Mouse (Mus musculus): Measurements from ENCODE around the gene Mfrp.
"Not testable (repeated sequence)": the region's sequence is repeated elsewhere in the genome, so short reads cannot be mapped to it uniquely, and the experiment has no call there.

Mfrp gene

DNA sequence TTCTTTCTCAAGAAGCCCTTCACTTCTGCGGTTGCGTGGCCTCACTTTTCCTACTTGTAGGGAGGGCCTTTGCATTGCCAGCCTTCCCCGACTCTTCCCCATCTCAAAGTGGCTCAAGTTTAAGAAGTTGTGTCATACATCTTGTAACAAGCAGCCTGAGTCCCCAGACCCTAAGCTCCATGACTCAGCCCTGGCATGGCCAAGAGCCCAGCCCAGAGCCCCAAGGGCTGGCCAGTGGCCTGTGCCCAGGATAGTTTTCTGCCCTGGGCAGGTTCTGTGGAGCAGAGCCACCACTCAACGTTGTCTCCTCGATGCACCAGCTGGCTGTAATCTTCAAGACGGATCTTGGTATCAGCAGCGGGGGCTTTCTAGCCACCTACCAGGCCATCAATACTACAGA lies 3.4 kb downstream of the Mfrp start:
- in situ Hi-C loops (cut with MboI; ENCODE audit: low sequenced_read_pairs), result no loop called here

DNA sequence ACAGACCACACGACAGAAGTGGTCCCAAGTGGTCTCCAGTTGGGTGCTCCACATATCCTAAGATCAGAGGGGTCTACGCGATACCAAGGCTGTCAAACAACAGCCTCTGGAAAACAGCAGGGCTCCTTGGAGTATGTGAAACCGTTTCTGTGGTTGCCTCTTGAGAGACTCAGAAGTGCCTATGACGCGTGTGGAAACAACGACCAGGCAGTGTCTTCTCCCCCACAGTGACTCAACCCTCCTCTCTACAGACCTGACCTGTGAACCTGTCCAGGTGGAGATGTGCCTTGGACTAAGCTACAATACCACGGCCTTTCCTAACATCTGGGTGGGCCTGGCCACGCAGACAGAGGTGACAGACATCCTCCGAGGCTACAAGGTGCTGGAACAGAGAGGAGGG lies 4.3 kb downstream of the Mfrp start:
- in situ Hi-C loops (cut with MboI; ENCODE audit: low sequenced_read_pairs), result no loop called here

DNA sequence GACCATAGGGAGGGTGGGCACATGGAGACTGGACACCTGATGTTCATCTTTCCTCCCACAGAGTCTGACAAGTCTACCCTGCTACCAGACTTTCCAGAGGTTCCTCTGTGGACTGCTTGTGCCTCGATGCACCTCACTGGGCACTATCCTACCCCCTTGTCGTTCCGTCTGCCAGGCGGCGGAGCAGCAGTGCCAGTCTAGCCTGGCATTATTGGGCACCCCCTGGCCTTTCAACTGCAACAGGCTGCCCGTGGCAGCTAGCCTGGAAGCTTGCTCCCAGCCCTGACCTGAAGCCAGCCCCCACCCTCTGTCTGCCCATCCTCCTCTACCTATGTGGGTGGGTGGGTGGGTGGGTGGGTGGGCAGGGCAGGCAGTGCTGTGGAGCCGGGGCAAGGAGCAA lies 4.7 kb downstream of the Mfrp start:
- in situ Hi-C loops (cut with MboI; ENCODE audit: low sequenced_read_pairs), result no loop called here

DNA sequence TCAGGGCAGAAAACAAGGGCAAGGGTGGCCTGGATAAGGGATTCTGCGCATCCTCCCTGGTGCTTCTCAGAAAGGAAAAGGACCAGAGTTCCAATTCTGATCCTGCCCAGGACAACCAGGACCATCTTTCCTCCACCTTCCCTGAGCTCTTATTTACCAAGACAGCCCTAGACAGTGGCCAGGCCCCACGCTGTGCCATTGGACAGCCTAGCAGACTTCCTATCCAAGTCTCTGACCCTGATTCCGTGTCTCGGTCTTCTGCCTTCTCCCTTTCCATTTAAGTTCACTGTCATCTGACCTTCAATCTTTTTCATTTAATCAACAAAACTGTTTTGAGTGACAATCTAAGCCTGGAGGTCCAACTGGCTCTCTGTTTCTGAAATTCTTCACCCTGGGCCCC lies 5.1 kb downstream of the Mfrp start:
- in situ Hi-C loops (cut with MboI; ENCODE audit: low sequenced_read_pairs), result no loop called here

DNA sequence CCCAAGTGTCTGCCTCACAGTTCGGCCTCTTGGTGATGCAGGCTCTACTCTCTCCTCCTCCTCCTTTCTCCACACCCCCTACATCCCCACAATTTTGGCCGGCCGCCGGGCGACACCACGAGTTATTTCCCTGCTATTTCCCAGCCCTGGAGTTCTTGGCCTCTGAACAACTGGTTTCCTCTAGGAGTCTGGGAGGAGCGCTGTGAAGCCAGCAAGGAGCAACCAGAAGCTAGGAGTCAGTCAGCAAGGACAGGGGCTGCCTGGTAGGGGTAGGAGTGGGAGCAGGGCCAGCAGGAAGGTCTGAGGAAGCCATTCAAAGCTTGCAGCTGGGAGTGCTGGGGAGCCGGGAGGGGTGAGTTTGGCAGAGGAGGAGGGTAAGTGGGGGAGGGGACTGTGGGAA lies 5.6 kb downstream of the Mfrp start, which contains the start of gene C1qtnf5:
Gene C1qtnf5, plus strand, starts transcription at position 136 of the 400 bp plus-strand sequence.
- in situ Hi-C loops (cut with MboI; ENCODE audit: low sequenced_read_pairs), result no loop called here

DNA sequence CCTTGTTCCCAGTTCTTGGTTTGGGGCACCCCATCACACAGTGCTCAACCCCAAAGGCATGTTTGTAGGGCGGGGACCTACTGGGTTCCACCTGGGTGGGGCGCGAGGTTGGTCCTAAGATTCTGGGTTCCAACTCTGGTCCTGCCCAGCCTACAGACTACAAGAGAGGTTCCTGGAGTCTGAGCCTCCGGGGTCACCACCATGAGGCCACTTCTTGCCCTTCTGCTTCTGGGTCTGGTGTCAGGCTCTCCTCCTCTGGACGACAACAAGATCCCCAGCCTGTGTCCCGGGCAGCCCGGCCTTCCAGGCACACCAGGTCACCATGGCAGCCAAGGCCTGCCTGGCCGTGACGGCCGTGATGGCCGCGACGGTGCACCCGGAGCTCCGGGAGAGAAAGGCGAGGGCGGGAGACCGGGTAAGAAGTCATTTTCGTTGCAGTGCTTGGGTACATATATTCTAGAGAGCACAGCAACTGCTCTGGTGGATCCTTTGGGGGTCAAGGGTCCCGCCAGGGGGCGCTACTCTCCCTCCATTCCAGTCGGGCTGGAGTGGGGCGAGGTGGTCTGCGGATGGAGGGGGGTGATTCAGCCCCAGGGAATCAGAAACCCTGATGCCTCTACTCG lies 6.1 kb downstream of the Mfrp start:
- in situ Hi-C loops (cut with MboI; ENCODE audit: low sequenced_read_pairs), result no loop called here

DNA sequence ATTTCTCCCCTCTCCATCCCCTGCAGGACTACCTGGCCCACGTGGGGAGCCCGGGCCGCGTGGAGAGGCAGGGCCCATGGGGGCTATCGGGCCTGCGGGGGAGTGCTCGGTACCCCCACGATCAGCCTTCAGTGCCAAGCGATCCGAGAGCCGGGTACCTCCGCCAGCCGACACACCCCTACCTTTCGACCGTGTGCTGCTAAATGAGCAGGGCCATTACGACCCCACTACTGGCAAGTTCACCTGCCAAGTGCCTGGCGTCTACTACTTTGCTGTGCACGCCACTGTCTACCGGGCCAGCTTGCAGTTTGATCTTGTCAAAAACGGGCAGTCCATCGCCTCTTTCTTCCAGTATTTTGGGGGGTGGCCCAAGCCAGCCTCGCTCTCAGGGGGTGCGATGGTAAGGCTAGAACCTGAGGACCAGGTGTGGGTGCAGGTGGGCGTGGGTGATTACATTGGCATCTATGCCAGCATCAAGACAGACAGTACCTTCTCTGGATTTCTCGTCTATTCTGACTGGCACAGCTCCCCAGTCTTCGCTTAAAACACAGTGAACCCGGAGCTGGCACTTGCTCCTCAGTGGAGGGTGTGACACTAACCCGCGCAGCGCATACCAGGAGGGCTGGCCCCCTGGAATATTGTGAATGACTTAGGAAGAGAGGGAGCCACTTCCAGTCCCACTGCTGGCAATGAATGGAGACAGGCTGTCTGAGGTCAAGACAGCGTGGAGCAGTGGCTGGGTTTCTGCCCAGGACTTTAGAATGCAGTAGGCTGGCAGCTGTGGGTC lies 6.9 kb downstream of the Mfrp start:
- in situ Hi-C loops (cut with MboI; ENCODE audit: low sequenced_read_pairs), result no loop called here

DNA sequence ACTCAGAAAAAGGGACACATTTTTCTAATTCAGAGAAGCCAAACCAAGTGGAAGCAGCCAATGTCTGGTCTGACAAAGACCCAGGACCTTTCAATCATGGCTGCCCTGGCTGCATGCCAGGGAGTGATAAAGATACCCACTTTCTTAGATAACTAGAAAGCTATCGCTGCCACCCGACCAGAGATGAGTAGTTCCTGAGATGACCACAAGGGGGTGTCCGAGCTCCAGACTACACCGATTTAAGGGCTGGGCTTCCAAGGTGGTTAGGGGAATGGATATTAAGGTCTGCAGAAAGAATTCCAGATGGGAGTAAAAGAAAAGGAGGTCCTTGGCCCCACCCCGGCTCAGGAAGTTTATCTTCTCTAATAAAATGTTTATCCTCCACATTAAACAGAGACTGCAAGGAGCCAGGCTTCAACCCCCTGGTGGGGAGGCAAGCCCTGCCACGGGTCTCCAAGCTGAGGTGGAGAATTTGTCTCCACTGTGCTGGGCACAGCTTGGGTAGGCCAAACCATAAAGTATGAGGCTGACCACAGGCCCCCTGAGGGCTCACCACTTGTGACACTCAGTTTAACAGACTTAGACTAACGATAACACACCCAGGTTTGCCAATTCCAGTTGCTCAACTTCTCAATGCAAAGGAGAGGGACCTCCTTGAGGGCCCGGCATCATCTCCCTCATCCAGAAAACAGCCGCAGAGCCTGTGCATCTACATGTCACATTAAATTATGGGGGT lies 8.0 kb downstream of the Mfrp start:
- in situ Hi-C loops (cut with MboI; ENCODE audit: low sequenced_read_pairs), result no loop called here

DNA sequence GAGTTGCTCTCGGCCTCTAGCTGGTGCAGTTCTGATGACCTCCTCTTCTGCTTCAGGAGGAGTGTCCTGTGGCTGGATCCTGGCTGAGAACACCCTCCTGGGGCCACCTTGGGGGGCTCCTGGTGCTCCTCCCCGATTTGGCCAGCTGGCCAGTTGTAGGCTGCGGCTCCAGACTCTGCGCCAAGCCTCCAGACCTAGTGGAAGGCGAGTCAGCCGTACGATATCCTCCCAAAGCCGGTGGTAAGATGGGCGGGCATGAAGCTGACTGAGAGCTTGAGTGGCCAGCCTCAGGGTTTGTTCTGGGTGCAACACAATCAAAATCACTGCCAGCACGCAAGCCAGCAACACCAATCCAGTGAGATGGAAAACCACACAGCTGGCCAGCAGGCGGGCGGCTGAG lies 10.4 kb downstream of the Mfrp start:
- in situ Hi-C loops (cut with MboI; ENCODE audit: low sequenced_read_pairs), result not testable (repeated sequence)

DNA sequence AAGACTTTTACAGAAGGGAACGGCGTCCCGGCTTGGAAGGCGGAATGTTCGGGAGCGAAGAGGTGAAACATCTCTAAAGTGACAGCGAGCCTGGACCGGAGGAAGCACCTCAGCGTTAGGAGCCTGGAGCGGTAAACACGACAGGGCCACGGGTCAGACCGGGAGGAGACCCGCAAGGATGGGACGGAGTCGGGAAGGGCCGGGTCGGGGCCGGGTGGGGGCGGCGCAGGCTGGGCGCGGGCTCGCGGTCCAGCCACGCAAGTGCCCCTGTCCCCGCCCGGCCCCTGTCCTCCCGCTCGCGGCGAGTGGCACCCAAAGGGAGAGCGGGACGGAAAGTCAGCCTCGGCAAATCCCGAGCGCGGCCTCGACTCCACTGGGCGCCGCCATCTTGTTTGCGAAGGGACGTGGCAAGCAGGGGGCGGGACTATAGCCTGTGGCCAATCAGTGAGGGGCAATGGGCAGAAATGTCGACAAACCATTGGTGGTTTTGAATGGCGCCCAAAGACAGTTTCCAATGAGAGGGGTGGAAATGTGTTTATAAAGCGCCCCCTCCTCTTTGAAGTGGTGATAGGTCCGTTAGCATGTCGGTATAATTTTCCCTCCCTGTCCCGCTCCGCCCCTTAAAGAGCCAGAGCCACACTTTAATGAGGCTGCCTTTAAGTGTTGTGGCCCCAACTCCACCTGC lies 11.7 kb downstream of the Mfrp start, which contains the start of the genes Gm49380 and Rnf26:
Gene Gm49380, minus strand, starts transcription at position 396 of the 685 bp plus-strand sequence.
Gene Rnf26, minus strand, starts transcription at position 413 of the 685 bp plus-strand sequence.
- in situ Hi-C loops (cut with MboI; ENCODE audit: low sequenced_read_pairs), result no loop called here

DNA sequence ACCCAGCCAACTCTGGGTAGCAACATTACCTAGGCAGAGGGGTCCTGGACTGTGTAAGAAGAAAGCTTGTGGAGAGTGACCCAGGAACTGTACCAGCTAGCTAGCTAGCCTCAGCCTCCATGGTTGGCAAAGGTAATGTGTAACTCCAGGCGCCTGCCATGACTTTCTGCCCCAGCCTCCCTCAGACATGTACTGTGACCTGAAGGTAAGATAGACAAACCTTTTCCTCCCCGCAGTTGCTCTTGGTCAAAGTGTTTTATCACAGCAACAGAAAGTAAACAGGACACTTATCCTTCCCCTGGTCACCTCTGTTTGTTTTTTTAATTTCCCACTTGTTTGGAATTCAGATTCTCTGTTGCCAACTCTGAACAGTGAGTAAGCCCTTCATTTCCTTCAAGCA lies 12.9 kb downstream of the Mfrp start:
- in situ Hi-C loops (cut with MboI; ENCODE audit: low sequenced_read_pairs), result no loop called here

DNA sequence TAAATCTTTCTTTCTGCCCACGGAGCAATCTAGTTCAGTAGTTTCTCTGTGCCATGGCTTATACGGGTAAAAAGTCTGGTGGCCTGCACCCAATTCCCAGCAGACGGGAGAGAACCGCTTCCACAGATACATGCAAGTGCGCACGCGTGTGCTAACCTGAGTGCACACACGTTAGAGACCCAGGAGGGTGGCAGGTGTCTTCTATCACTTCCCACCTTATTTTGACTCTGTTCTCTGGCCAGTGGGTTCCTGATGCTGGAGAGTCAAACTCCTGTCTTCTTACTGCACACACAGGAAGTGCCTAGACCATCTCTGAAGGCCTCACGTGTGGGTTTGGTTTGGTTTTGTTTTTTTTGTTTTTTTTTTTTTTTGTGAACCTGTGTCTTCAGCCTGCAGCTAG lies 14.1 kb downstream of the Mfrp start:
- in situ Hi-C loops (cut with MboI; ENCODE audit: low sequenced_read_pairs), result no loop called here

DNA sequence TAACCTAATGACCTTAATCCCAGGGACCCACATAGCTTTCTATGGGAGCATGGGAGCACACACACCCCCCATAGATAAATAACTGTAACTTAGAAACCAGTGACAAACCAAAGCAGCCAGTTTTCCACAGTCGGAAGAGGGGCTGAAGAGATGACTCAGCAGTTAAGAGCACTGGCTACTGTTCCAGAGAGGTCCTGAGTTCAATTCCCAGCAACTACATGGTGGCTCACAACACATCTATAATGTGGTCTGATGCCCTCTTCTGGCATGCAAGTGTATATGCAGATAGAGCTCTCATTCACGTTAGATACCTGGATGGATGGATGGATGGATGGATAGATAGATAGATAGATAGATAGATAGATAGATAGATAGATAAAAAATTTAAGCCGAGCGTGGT lies 14.7 kb downstream of the Mfrp start:
- in situ Hi-C loops (cut with MboI; ENCODE audit: low sequenced_read_pairs), result no loop called here

DNA sequence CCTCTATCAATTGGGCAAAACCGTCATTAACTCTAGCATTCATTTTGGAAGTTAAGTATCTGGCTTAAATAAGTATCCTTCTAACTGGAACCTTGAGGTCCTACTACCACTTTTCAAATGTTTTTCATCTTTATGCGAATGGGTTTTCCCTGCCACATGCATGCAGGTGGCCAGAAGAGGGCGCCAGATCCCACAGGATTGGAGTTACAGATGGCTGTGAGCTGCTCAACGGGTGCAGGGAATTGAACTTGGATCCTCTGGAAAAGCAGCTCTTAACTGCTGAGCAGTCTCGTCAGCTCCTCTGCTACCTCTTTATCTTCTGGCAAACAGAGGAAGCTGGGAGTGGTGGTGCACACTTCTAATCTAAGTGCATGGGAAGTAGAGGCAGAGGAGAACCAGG lies 17.5 kb downstream of the Mfrp start:
- in situ Hi-C loops (cut with MboI; ENCODE audit: low sequenced_read_pairs), result no loop called here

DNA sequence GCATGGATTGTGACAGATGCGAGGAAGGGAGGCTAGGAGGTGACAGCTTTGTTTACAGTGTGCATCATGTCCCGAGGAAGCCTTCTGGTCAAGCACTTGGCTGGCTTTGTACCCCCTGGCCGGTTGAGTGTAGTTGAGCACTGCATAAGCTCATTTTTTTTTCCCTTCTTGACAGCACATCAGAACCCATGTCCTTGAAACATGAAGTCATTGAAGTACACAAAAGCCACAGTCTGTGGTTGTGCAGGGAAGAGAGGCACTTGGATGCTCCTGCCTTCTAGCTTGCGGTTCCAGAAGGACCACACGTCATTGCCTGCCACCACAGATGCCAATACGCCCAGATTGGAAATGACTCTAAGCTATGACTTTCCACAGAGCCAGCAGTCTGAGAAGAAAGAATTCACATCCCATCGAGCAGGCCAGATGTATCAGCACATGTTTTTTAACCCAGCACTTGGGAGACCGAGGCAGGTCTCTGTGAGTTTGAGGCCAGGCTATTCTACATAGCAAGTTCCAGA lies 18.5 kb downstream of the Mfrp start:
- in situ Hi-C loops (cut with MboI; ENCODE audit: low sequenced_read_pairs), result no loop called here

DNA sequence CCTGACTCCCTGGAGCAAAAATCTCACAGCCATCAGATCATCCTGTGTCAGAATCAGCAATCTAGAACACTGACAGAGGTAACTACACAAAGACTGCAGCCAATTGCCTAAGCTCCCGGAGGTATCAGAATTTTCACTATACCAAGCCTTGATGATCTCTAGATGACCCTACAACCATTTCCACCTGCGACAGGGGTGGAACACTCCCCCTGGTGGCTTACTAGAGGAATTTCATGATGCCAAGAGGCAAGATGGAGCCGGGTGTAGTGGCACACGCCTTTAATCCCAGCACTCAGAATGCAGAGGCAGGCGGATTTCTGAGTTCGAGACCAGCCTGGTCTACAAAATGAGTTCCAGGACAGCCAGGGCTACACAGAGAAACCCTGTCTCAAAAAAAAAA lies 22.8 kb downstream of the Mfrp start:
- in situ Hi-C loops (cut with MboI; ENCODE audit: low sequenced_read_pairs), result no loop called here

DNA sequence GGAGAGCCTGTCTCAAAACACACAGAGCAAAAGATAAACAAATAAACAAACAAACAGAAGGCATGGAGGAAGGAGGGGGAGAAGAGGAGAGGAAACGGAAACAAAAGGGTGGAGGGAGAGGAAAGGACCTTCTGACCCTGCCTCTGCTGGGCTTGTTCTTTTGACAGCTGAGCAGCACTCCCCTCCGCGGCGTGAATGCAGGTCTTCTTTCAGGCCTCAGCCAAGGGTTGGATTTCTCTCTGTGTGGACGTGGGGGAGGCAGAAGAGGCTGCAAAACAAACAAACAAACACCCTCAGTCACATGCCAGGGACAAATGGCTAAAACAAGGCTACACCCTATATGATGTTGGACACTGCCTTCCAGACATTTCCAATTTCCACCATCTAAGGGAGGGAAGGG lies 23.5 kb downstream of the Mfrp start:
- in situ Hi-C loops (cut with MboI; ENCODE audit: low sequenced_read_pairs), result no loop called here

DNA sequence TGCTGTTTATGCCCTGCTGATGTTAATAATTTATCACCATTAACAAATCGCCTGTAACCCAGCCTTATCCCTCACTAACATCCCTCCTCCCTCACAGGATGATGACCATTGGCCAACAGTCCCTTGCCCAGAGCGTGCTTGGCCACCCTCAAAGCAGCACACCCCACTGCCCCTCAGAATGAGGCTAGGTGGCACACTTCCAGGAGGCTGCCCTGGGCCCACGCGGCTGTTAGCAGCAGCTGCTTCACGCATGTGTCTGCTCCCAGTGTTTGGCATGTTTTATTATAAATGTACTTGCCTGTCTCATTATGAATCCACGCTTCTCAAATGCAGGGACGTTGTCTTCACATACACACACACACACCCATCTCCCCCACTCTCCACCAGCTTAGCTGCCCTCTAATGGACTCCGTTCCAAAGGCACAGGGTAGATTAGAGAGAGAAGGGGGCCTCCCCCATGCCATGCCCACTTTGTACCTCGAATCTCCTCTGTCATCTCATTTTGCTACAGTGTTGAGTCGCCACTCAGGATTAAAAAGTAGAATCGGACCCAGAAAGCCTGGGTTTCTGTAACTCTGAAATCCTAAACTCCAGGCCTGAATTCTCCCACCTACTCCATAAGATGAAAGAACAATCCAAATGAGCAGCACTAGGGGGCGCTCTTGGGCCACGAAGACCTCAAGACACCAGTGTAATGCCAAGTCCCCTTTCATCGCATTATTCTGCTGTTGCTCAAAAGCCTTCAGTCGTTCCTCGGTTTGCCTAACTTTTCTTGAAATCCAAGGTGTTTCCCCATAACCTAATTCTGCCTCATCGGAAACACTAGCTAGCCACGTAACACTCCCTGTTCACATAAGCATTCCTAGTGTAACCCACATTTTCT lies 24.3 kb downstream of the Mfrp start:
- in situ Hi-C loops (cut with MboI; ENCODE audit: low sequenced_read_pairs), result no loop called here

DNA sequence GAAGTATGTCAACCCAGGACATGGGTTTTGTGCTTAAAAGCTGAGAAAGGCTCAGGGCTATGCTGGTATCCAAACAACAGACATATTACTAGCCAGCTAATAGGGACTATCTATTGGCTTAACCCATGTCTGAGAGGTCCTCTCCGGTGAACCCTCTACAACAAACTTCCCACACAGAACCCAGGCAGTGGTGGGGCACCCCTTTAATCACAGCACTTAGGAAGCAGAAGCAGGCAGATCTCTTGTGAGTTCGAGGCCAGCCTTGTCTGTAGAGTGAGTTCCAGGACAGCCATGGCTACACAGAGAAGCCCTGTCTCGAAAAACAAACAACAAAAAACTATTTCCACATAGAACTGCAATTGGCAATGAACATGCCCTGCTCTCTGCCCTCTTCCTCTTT lies 25.2 kb downstream of the Mfrp start:
- in situ Hi-C loops (cut with MboI; ENCODE audit: low sequenced_read_pairs), result no loop called here

DNA sequence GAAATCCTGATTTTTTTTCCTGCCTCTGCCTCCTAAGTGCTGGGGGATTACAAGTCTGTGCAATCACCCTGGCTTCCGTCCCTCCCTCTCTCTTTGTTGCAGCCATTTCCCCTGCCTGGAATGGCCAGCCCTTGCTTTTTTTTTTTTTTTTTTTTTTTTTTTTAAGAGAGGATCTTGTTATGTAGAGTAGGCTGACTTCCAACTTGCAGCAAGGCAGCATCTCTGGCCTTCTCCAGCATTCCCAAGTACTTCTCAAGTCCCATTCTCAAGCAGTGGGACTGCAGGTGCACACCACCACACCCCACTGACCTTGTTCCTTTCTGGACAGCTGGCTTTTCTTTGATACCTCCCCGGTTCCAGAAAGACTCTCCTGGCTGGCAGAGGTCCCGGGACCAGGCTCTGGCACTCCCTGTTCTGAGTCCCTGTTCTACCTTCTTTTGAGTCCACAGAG lies 25.8 kb downstream of the Mfrp start:
- in situ Hi-C loops (cut with MboI; ENCODE audit: low sequenced_read_pairs), result no loop called here
